Mouse (Mus musculus): Measurements from ENCODE around the gene Gm6169.

DNA sequence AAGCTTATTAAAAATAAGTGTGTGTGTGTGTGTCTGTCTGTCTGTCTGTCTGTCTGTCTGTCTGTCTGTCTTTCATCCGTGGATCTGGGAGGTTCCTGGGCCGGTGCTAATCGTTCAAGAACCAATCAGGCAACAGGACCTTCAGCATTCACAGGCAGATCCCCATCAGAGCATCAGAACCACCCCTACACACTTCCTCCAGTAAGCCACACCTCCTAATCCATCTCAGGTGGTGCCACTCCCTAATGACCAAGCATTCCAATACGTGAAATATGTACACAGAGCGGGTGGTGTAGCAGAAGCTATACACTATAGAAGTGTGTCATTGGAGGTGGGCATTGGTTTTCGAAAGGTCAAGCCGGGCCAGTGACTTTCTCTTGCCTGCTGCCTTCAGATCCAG lies 16.6 kb downstream of the Gm6169 start:
- no peak for TF ChIP-seq POLR2A (IDR thresholded peaks at IDR 0.05; ENCODE audit: borderline replicate concordance, control insufficient read depth, low read depth, low read length)
- no peak for TF ChIP-seq CTCF (IDR thresholded peaks at IDR 0.05; ENCODE audit: control insufficient read depth, insufficient read depth, low read length)
